Mouse (Mus musculus) adrenal gland, postnatal 25 days (tissue): ENCODE data around the gene Trmt11. TPM values are rescaled to one million over a fixed set of nuclear protein-coding genes. Genes with fewer than 3 reads are reported as not detected.
"Not testable (repeated sequence)": the region's sequence is repeated elsewhere in the genome, so short reads cannot be mapped to it uniquely, and the experiment has no call there.

Experiments used
- DNase-seq: peaks from one replicate; pipeline ENCODE4 v3.0.0; 2021; ENCODE audit warnings: mixed read lengths
- long read RNA-seq: library from polyadenylated mRNA; stranded (forward); transcript quantifications from one replicate; pipeline ENCODE4 v2.0.0, GENCODE M21; 2021
- total RNA-seq: library from RNA; stranded (reverse); gene quantifications from 2 replicates; pipeline ENCODE4 v1.2.3, GENCODE M21; 2021

Gene Trmt11
- total RNA-seq: 10.8 and 11.7 TPM in 2 replicates
- long read RNA-seq, transcript Trmt11-201 (13 exons, 2,359 nt): major isoform, 11 of 18 reads
- long read RNA-seq, partial matches to known transcripts: 4 of 18 reads
- long read RNA-seq, other reads (novel, unspliced or antisense): 3 of 18 reads

- peak; percentile 91 for DNase-seq
Observed at GRCm38 (mm10) chr10:30600542-30600966, at the start of gene Trmt11. TSS of gene Trmt11 (minus strand) at chr10:30600749.

GRCm38 (mm10) chr10:30647681-30648080 lies 47.1 kb upstream of the Trmt11 start:
- DNase-seq: no peak

GRCm38 (mm10) chr10:30638216-30638615 lies 37.7 kb upstream of the Trmt11 start:
- DNase-seq: no peak

- DNase-seq: not testable (repeated sequence)
Observed at GRCm38 (mm10) chr10:30636474-30637154, 36.1 kb upstream of the Trmt11 start.

DNA sequence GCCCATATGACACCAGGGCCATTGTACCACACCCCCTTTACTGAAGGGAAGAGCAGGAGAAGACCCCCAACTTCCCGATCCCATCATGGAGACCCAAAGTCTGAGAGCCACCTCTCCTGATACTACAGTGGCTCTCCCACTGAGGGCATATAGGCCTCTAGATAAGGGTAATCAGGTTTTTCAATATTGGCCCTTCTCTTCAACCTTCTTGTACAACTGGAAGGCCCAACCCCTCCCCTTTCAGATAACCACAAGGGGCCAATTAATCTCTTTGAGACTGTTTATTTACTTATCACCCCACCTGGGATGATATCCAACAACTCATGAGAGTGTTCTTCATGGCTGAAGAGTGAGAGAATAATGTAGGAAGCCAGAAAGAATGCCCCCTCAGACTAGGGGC lies 32.2 kb upstream of the Trmt11 start:
- no peak for DNase-seq

DNA sequence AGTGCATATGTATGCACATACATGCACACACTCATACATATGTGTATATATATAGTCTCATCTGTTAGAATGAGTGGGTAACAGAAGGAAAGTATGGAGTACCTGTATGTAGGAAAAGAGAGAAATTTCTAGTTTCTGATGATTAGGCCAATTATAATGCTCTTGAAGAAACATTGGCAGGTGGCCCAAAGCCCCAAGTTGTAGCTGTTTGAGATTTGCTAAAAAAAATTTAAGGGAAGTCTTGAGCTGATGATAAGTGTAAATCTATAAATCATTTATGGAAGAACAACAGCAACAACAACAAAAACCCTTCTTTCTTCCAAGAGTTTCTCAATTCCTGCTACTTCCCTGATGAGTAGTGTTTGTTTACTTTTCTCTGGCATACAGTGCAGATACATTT lies 29.4 kb upstream of the Trmt11 start:
- DNase-seq: no peak

- DNase-seq: no peak
Observed at GRCm38 (mm10) chr10:30629513-30629912, 29.0 kb upstream of the Trmt11 start, which contains the start of gene Hint3. TSS of gene Hint3 (minus strand) at chr10:30629632.

DNA sequence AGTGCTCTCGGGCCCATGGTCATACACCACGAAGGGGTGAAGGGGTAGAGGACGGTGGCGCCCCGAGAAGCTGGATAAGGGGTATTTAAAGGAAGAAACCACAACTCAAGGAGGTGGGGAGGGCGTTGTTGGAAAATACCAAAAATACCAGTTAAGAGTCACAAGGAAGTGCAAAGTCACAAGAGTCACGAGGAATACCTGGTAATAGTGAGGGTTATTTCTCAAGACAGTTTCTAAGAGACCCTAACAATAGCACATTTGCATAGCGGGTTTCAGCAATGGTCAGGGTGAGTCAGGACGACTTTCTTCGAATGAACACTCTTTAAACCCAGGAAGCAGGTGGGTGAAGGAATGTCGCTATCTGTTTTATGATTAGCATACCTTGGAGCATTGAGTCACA lies 27.9 kb upstream of the Trmt11 start:
- DNase-seq: not testable (repeated sequence)

- no peak for DNase-seq
Observed at GRCm38 (mm10) chr10:30627548-30627947, 27.0 kb upstream of the Trmt11 start.

- no peak for DNase-seq
Observed at GRCm38 (mm10) chr10:30624161-30625019, 23.8 kb upstream of the Trmt11 start.

- DNase-seq: no peak
Observed at GRCm38 (mm10) chr10:30622928-30623327, 22.4 kb upstream of the Trmt11 start.

- no peak for DNase-seq
Observed at GRCm38 (mm10) chr10:30618918-30619210, 18.3 kb upstream of the Trmt11 start.

DNA sequence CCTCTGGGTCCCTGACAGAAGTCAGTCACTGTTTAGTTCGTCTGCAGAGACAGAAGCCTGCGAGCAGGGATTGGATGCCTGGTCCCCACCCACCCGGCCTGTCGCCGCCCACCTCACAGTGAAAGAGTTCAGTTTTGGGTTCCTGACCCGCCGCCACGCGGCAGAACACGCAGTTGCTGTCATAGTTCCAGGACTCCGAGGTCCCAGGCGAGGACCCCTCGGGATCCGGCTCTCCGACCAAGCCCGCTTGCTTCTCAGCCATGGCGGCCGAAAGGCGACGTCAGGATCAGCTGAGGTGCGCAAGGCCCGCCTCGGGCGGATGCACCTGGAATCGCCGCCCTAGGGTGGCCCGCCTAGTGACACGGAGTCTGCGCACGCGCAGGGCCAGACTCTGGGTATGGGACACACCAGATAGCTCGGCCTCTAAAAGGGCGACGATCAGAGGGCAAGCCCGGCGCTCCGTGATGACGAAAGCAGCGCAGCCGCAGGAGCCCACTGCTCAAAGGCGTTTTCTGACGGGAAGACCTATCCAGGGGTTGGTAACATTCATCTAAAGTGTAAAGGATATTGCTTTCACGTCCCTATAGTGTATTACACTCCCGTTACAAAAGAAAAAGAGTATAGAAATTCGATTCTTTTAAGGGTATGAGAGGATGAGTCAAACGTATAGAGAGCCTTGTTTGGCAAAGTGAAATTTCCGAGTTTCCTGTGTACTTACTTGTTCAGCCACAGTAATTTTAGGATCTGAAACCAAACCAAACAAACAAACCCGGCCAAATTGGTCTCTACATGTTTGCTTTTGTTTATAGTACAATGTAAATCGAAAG lies 17.8 kb upstream of the Trmt11 start:
- DNase-seq: peak; percentile 99

- no peak for DNase-seq
Observed at GRCm38 (mm10) chr10:30613039-30613438, 12.5 kb upstream of the Trmt11 start.

DNA sequence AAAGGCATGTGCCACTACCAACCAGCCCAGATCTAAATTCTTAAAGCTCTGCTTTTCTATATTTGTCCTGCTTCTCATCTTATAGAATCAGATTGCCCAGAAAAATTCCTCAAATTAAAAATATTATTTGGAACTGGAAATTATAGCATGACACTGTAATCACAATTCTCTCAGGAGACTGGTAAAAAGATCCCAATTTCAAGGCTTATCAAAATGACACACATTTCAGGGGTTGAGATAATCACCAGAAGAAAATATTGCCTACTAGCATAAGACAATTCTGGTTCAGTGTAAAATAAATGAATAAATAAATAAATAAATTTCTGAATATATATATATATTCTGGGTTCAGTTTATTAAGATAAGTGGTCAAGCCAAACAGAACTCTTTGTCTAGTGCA lies 9.1 kb upstream of the Trmt11 start:
- DNase-seq: no peak

- DNase-seq: no peak
Observed at GRCm38 (mm10) chr10:30608109-30608508, 7.6 kb upstream of the Trmt11 start.

GRCm38 (mm10) chr10:30600094-30600534 lies 435 bp downstream of the Trmt11 start:
- DNase-seq: no peak

DNA sequence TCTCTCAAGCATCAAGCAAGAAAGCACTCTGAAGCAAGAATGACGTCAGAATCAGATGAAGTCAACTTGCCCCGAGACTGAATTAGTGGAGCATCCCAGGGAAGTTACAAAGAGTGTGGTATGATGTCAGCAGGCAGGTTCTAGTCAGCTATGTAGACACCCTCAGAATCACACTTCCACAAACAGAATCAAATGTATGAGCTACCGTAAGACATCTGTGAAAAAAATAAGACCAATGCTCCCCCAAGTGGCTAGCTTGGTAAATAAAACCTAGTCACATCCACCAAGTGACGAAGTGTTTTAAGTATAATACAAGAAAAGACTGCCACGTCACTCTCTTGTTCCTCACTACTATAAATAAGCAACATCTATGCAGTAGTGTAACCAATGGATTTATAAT lies 13.5 kb downstream of the Trmt11 start:
- DNase-seq: no peak

DNA sequence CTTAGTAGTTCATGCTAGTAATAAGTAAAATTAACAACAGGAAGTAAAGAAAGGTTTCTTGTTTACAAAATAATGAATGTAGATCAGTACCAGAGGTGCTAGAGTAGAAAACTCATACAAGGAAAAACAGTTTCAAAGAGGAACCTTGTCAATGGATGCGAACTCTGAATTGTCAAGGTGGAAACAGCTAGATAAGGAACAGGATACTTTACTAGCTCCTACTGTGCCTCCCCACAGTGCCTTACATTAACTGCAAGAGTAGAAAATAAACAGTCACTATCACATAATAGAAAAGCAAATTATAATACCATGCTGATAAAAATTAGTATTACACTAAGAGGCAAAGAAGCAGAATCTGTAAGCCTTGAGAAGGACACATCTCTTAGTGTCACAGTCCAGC lies 14.9 kb downstream of the Trmt11 start:
- DNase-seq: no peak

- no peak for DNase-seq
Observed at GRCm38 (mm10) chr10:30577670-30578280, 22.8 kb downstream of the Trmt11 start.

- DNase-seq: no peak
Observed at GRCm38 (mm10) chr10:30566364-30566763, 34.2 kb downstream of the Trmt11 start.

DNA sequence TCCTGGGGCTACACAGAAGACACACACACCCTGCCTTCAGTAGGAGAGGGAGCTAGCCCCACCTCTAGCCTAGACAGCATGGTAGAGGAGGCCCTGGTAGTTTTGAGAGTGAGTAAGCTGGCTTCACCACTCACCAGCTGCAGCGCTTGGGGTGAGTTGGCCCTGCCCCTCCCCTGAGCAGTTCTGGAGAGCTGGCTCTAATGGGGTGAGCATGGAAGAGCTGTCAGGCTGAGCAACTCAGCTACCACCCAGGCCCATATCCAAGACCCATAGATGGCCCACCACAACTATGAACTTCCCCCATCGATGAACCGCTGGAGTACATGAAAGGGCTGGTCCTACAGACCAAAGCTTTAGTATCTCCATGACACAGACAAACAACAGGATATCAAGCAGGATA lies 35.9 kb downstream of the Trmt11 start:
- DNase-seq: no peak
